Mouse (Mus musculus) right cerebral cortex, postnatal 14 days (tissue): ENCODE measurements around the gene Slc35d3.
A peak's percentile ranks its signal among the peaks of the same experiment; 100 is the strongest.

Experiments used
- DNase-seq: peaks from one replicate; pipeline ENCODE4 v3.0.0; 2022

The Slc35d3 gene

GRCm38 (mm10) chr10:19834222-19834621 lies 17.0 kb downstream of the Slc35d3 start:
- DNase-seq, result no peak

GRCm38 (mm10) chr10:19831072-19831849 lies 20.0 kb downstream of the Slc35d3 start:
- DNase-seq, result no peak

GRCm38 (mm10) chr10:19820986-19821385 lies 30.3 kb downstream of the Slc35d3 start:
- no peak for DNase-seq

GRCm38 (mm10) chr10:19818723-19819355 lies 32.4 kb downstream of the Slc35d3 start:
- no peak for DNase-seq

GRCm38 (mm10) chr10:19815371-19815770 lies 35.9 kb downstream of the Slc35d3 start:
- DNase-seq, result no peak

GRCm38 (mm10) chr10:19811436-19812172 lies 39.7 kb downstream of the Slc35d3 start:
- peak; percentile 50 for DNase-seq

GRCm38 (mm10) chr10:19804763-19805162 lies 46.5 kb downstream of the Slc35d3 start:
- no peak for DNase-seq

- DNase-seq, result no peak
Measured at GRCm38 (mm10) chr10:19802958-19803357, 48.3 kb downstream of the Slc35d3 start.
